Mouse (Mus musculus): Measurements from ENCODE around the gene Wdr53. TPM values are rescaled to one million over a fixed set of nuclear protein-coding genes. Genes with fewer than 3 reads are reported as not detected.
"Not testable (repeated sequence)": the region's sequence is repeated elsewhere in the genome, so short reads cannot be mapped to it uniquely, and the experiment has no call there.

Gene Wdr53
- polyA plus RNA-seq, 1 experiment from 2014 or later, result 15.1 TPM

DNA sequence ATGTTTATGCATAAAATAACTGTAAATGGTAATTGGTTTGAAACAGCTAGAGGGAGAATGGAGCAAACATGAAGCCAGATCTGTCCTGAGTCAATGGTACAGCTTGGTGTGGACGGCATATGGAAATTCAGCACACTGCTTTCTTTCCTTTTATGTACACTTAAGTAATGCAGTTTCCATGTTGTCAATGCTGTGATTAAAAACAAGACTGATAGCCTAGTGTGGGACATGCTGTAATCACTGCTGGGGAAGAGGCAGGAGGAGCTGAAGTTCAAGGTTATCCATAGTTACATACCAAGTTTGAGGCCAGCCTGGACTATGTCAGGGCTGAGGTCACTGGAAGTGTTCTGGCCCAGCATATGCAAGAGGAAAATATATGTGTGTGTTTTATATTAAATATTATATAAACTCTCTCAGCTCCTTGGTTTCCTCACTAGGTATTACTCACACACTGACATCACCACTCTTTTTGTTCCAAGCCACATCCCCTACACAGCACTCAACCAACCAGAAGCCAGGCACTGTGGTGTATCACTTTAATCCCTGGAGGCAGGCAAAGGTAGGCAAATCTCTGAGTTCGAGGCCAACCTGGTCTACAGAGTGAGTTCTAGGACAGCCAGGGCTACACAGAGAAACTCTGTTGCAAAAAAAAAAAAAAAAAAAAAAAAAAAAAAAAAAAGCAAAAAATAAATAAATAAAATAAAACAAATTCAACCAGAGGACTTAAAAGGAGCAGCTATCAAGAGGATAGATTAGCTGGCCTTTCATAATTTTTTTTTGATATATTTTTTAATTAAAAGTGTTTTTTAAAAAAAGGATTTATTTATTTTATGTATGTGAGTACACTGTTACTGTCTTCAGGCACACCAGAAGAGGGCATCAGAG lies 7.4 kb upstream of the Wdr53 start:
- ATAC-seq (ENCODE audit: low FRiP score, low read depth), result no peak
- Histone ChIP-seq H3K27me3 (no peaks in the 10 kb centered on the region), H3K4me1 (replicated peaks) (peaks cover 9% of the 10 kb centered on the region), H3K9ac (no peak overlapping the region), H3K27ac (replicated peaks) (no peak overlapping the region), H3K4me2 (no peak overlapping the region), H3K4me3 (no peak overlapping the region), H3K36me3 (peaks cover 11% of the 10 kb centered on the region), H3K9me3 (no peaks in the 10 kb centered on the region)
- 90% methylated on average over 2 of the region's 2 CpGs for WGBS

DNA sequence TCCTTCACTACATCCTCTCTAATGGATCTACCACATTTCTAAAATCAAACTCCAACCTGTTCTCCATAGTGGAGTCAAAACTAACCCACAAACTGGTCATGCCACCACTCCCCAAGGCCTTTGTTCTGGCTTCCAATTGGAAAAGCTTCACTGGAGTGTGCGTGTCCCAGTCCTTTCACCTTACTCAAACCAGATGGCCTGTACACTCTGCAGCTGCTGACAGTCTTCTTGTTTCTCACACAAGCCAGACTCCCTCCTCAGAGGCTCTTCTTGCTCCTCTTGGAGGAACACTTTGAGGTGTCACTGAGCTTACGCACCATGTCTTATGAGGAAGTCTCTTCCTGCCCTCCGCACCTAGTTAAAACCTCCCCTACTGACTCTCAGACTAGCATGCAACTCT lies 3.1 kb upstream of the Wdr53 start:
- Histone ChIP-seq H3K4me2 (no peak overlapping the region), H3K36me3 (no peaks in the 10 kb centered on the region), H3K27ac (replicated peaks) (no peak overlapping the region), H3K9ac (no peak overlapping the region), H3K4me1 (replicated peaks) (peaks cover 33% of the 10 kb centered on the region), H3K9me3 (no peaks in the 10 kb centered on the region), H3K4me3 (no peak overlapping the region), H3K27me3 (no peaks in the 10 kb centered on the region)
- 89% methylated on average over 3 of the region's 3 CpGs for WGBS
- ATAC-seq (ENCODE audit: low FRiP score, low read depth), result no peak

DNA sequence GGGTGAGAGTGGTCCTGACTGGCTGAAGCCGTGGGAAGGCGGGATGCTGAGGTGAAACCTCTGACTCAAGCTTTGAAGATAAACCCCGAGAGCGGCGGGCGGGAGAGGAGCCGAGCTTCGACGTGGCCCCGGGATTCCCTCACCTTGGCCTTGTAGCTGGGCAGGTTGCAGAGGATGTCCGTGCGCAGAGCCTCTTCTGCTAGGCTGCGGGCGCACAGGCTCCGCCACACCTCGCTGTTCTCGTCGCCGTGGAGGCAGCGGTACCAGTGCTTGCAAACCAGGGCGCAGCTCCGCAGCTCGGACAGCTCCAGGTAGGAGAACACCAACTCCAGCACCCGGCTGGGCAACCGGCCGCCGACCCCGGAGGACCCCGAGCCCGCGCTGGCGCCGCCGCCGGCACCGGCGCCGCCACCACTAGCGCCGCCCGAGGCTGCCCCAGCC lies 656 bp upstream of the Wdr53 start:
- Histone ChIP-seq H3K4me1 (replicated peaks) (peaks cover 33% of the 10 kb centered on the region), H3K9ac (peak overlapping the region; percentile 83), H3K4me2 (peak overlapping the region; percentile 68), H3K9me3 (no peaks in the 10 kb centered on the region), H3K27me3 (no peaks in the 10 kb centered on the region), H3K4me3 (peak overlapping the region; percentile 83), H3K36me3 (no peaks in the 10 kb centered on the region), H3K27ac (replicated peaks) (peak overlapping the region; percentile 91)
- 0% methylated on average over 32 of the region's 41 CpGs for WGBS
- peak; percentile 51 for ATAC-seq (ENCODE audit: low FRiP score, low read depth)

DNA sequence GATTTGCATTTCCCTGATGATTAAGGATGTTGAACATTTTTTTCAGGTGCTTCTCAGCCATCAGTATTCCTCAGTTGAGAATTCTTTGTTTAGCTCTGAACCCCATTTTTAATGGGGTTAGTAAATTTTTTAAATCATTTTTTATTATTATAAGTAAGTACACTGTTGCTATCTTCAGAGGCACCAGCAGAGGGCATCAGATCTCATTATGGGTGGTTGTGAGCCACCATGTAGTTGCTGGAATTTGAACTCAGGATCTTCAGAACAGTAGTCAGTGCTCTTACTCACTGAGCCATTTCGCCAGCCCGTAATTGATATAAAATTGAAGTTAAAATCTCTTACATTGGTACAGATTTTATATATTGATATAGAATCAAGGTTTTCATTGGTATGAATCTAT lies 17.2 kb downstream of the Wdr53 start:
- not testable (repeated sequence) for H3K9ac ChIP-seq, H3K4me2 ChIP-seq

DNA sequence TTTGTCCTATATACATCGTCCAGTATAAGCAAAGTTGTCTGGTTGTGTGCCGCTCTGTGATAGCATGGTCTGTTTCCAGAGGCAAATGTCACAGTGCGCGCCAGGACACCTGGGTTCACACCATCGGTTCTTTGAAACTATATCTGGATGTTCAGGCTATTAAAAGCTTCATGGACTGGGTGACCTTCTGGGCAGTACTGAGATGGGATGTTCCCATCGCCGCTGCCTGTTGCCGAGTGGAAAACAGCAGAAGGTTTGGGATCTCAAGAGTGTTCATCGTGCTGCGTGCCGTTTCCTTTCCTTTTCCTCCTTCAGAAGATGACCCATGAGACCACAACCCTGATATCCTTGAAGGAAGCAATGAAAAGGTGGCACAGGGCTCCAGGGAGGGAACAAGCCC lies 24.3 kb downstream of the Wdr53 start, which contains the start of gene Smco1:
TSS of gene Smco1 (plus strand) at position 178 of the 400 bp plus-strand sequence.
- no peaks in the 10 kb centered on the region for H3K4me1 ChIP-seq (replicated peaks)
- H3K9ac ChIP-seq, result no peak within 1 kb of the TSS
- no peak within 1 kb of the TSS for H3K27ac ChIP-seq (replicated peaks)
- H3K36me3 ChIP-seq, result no peaks in the 10 kb centered on the region
- H3K27me3 ChIP-seq, result no peaks in the 10 kb centered on the region
- no peak within 1 kb of the TSS for H3K4me3 ChIP-seq
- H3K4me2 ChIP-seq, result no peak within 1 kb of the TSS
- ATAC-seq (ENCODE audit: low FRiP score, low read depth), result no peak
- no peaks in the 10 kb centered on the region for H3K9me3 ChIP-seq
- WGBS, result 85% methylated on average over 11 of the region's 11 CpGs

More for the DNA sequence above, 17.2 kb downstream of the Wdr53 start:
- H3K36me3 ChIP-seq; H3K9me3 ChIP-seq; H3K27ac ChIP-seq (replicated peaks); ATAC-seq (ENCODE audit: low FRiP score, low read depth); H3K4me3 ChIP-seq; H3K4me1 ChIP-seq (replicated peaks); H3K27me3 ChIP-seq: not testable (repeated sequence)
- WGBS, result 85% methylated on average over 2 of the region's 2 CpGs

DNA sequence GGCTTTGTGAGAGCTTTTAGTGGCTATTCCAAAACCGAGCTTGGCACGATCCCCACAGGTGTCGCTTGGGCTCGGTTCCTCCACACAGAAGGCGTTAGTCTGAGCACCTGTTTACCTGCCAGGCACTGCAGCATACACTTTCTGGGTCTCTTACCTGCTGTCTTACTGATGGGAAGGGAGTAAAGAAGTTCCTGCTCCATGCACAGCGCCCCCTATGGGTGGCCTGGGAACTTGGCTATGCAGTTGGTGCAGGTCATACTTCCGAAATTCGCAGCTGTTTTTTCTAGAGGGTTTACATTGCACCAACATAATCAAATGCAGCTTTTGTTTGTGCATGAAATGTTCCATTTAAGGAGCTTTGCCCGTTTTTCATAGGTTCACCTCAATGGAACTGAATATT lies 26.3 kb downstream of the Wdr53 start:
- Histone ChIP-seq H3K9me3 (no peaks in the 10 kb centered on the region), H3K27me3 (no peaks in the 10 kb centered on the region), H3K4me3 (no peak overlapping the region), H3K4me2 (no peak overlapping the region), H3K36me3 (no peaks in the 10 kb centered on the region), H3K4me1 (replicated peaks) (peaks cover 7% of the 10 kb centered on the region), H3K9ac (no peak overlapping the region), H3K27ac (replicated peaks) (no peak overlapping the region)
- 61% methylated on average over 9 of the region's 9 CpGs for WGBS
- ATAC-seq (ENCODE audit: low FRiP score, low read depth), result no peak

DNA sequence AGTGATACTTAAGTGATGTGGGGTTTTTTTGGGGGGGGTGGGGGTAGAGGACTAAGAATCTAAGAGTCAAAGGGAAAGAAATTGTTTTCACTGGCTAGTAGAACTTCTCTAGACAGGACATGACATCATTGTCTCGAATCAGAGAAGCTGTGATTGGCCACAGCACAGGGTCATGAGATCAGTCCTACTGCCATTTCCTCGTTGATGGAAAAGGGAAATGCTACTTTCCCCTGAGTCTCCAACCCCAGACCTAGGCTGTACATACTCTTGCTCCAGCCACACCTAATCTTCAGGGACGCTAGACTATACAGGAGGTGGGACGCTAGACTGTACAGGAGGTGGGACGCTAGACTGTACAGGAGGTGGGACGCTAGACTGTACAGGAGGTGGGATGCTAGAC lies 28.0 kb downstream of the Wdr53 start:
- 90% methylated on average over 6 of the region's 6 CpGs for WGBS
- H3K9me3 ChIP-seq, result no peaks in the 10 kb centered on the region

DNA sequence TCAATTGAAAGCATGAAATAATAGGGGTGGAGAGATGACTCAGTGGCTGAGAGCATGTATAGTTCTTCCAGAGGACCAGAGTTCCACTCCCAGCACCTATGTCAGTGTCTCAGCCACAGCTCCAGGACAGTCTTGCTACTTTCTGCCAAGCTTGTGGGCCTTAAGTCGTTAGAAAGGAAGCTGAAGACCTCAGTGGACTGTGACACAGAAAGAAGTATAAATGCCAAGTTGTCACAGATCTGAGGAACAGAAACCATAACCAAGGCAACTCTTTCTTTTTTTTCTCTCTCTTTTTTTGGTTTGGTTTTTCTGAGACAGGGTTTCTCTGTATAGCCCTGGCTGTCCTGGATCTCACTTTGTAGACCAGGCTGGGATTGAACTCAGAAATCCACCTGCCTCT lies 28.8 kb downstream of the Wdr53 start:
- Histone ChIP-seq H3K4me3 (no peak overlapping the region), H3K27ac (replicated peaks) (no peak overlapping the region), H3K27me3 (no peaks in the 10 kb centered on the region), H3K36me3 (no peaks in the 10 kb centered on the region), H3K4me1 (replicated peaks) (peaks cover 32% of the 10 kb centered on the region), H3K9me3 (no peaks in the 10 kb centered on the region), H3K9ac (no peak overlapping the region), H3K4me2 (no peak overlapping the region)
- no peak for ATAC-seq (ENCODE audit: low FRiP score, low read depth)
- 70% methylated on average over 1 of the region's 1 CpGs for WGBS

More for the DNA sequence above, 28.0 kb downstream of the Wdr53 start:
- H3K27ac ChIP-seq (replicated peaks), result no peak overlapping the region
- no peaks in the 10 kb centered on the region for H3K36me3 ChIP-seq
- H3K27me3 ChIP-seq, result no peaks in the 10 kb centered on the region
- H3K4me1 ChIP-seq (replicated peaks), result peaks cover 24% of the 10 kb centered on the region
- ATAC-seq (ENCODE audit: low FRiP score, low read depth), result no peak
- H3K4me3 ChIP-seq, result no peak overlapping the region
- H3K4me2 ChIP-seq, result no peak overlapping the region
- H3K9ac ChIP-seq, result no peak overlapping the region

DNA sequence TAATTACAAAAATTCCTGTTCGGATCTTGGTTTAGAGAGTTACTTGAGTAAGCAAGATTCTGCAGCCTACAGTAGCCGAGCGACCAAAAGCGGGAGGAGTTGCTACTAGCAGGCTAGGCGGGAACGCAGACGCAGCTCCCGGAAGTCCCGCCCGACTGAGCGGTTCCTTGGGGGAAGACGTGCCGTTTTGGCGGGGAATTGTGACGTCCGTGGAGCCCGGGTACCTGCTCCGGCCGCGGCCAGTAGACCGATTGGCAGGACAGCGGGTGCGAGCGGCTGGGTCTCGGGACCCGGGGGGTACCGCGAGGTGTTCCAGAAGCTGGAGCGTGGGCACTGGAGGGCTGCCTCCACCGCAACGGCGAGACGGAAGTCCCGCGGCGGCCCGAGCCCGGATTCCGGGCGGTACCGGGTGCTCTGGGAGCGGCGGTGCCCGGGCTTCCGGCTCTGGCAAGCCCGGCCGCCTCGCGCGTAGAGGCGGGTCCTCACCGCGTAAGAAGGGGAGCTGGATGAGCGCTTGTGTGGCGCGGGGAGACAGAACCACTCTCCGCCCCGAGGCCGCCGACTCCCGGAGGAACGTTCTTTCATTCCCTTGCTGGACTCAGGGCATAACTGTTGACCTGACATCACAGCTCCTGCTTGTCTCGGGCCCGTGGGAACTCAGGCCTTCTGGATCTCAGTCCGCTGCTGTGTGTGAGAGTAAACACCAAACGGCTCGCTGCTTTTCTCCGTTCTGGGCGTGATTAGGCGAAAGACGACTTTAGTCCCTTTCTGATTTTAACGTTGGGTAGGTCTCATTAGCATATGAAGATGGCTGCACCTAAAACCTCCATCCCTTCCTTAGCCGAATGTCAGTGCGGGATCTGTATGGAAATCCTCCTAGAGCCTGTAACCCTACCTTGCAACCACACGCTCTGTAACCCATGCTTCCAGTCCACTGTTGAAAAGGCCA lies 30.6 kb downstream of the Wdr53 start, which contains the start of gene Rnf168:
TSS of gene Rnf168 (plus strand) at position 152 of the 949 bp plus-strand sequence.
- H3K4me1 ChIP-seq (replicated peaks), result peaks cover 45% of the 10 kb centered on the region
- H3K4me3 ChIP-seq, result peak within 1 kb of the TSS; percentile 69
- ATAC-seq (ENCODE audit: low FRiP score, low read depth), result peak; percentile 93
- H3K36me3 ChIP-seq, result 0 out of 2 replicates have a peak, but pooled peaks cover 2% of the 10 kb centered on the region
- H3K4me2 ChIP-seq, result peak within 1 kb of the TSS; percentile 63
- no peaks in the 10 kb centered on the region for H3K9me3 ChIP-seq
- H3K9ac ChIP-seq, result peak within 1 kb of the TSS; percentile 74
- peak within 1 kb of the TSS; percentile 93 for H3K27ac ChIP-seq (replicated peaks)
- WGBS, result 0% methylated on average over 74 of the region's 75 CpGs
- H3K27me3 ChIP-seq, result no peaks in the 10 kb centered on the region

DNA sequence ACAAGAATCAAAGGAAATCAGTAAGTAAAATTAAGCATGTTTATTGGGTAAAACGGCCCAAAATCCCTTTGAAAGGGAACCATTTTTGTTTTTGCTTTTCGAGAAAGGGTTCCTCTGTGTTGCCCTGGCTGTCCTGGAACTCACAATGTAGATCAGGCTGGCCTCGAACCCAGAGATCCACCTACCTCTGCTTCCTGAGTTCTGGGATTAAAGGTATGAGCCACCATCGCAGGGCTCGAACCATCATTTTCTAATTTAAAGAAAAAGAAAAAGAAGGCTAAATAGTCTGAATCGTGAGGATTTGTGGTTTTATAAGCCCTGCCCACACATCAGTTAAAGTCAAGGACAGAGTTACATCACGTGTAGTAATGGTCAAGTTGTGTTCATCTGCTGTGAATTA lies 31.4 kb downstream of the Wdr53 start:
- Histone ChIP-seq H3K4me2 (peak overlapping the region; percentile 63), H3K36me3 (peaks cover 7% of the 10 kb centered on the region), H3K27ac (replicated peaks) (peak overlapping the region; percentile 93; the same call in 1 of the 2 replicates), H3K9ac (peak overlapping the region; percentile 74), H3K4me1 (replicated peaks) (peaks cover 45% of the 10 kb centered on the region), H3K27me3 (no peaks in the 10 kb centered on the region), H3K9me3 (no peaks in the 10 kb centered on the region), H3K4me3 (peak overlapping the region; percentile 69)
- no peak for ATAC-seq (ENCODE audit: low FRiP score, low read depth)
- 55% methylated on average over 7 of the region's 7 CpGs for WGBS

DNA sequence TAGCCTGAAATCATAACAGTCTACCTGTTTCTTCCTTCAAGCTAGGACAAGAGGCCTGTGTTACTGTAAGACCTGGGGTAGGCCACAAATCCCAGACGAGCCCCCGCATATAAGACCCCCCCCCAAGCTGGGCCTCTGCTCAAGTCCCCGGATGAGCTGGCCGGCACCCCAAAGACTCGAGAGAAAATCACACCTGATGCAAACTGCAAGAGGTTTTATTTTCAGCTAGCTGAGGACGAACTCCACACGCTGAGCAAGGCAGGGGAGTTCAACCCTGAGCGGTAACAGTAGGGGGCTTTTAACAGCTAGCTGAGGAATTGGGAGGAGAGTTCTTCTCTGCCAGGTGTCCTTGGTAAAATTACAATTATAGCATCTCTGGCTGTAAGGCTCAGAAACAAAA lies 33.2 kb downstream of the Wdr53 start:
- H3K27ac ChIP-seq (replicated peaks), result no peak overlapping the region
- H3K4me3 ChIP-seq, result peak overlapping the region; percentile 14
- H3K9ac ChIP-seq, result no peak overlapping the region
- H3K36me3 ChIP-seq, result peaks cover 26% of the 10 kb centered on the region
- no peaks in the 10 kb centered on the region for H3K9me3 ChIP-seq
- no peaks in the 10 kb centered on the region for H3K27me3 ChIP-seq
- peaks cover 45% of the 10 kb centered on the region for H3K4me1 ChIP-seq (replicated peaks)
- ATAC-seq (ENCODE audit: low FRiP score, low read depth), result no peak
- H3K4me2 ChIP-seq, result peak overlapping the region; percentile 63
- 93% methylated on average over 8 of the region's 8 CpGs for WGBS

DNA sequence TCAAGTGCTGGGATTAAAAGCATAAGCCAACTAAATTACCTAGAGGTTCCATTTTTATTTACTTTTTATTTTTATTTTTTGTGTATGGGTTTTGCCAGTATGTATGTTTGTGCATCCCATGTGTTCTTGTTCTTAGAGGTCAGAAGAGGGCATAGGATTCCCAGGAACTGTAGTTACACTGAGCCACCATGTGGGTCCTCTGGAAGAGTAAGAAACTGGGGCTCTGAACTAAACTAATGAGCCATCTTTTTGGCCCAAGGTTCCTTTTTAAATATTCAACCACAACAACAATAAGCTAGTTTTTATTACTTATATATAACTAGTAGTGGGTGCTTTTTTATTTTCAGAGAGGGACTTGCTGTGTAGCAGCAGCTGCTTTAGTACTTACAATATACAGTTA lies 35.6 kb downstream of the Wdr53 start:
- Histone ChIP-seq H3K27me3 (no peaks in the 10 kb centered on the region), H3K4me2 (no peak overlapping the region), H3K9me3 (no peaks in the 10 kb centered on the region), H3K4me1 (replicated peaks) (peaks cover 40% of the 10 kb centered on the region), H3K4me3 (no peak overlapping the region), H3K9ac (no peak overlapping the region), H3K27ac (replicated peaks) (no peak overlapping the region), H3K36me3 (peaks cover 45% of the 10 kb centered on the region)
- no peak for ATAC-seq (ENCODE audit: low FRiP score, low read depth)

Data from hindbrain, embryonic 15.5 days (tissue).